Mouse (Mus musculus) stomach, embryonic 16.5 days (tissue): ENCODE measurements around the gene Olfr504. TPM values are rescaled to one million over a fixed set of nuclear protein-coding genes. Genes with fewer than 3 reads are reported as not detected.
"Not testable (repeated sequence)": the region's sequence is repeated elsewhere in the genome, so short reads cannot be mapped to it uniquely, and the experiment has no call there.

Experiments used
- ATAC-seq: fragments of 200-750 bp; cut with Nextera tagmentation; 2 replicates; pipeline ENCODE4 v1.8.0; 2017; ENCODE audit warnings: moderate number of reproducible peaks, moderate TSS enrichment; ENCODE audit not compliant: insufficient read depth, low FRiP score
- H3K27ac ChIP-seq: fragments of 300-500 bp; sonication (generic); 2 replicates; pipeline ENCODE4 v1.5.1; 2014; ENCODE audit warnings: low read length
- H3K27me3 ChIP-seq: fragments of 300-500 bp; sonication (generic); 2 replicates; pipeline ENCODE4 v1.6.1; 2014; ENCODE audit warnings: low read length, control low read depth, mixed read lengths; ENCODE audit not compliant: control insufficient read depth, insufficient read depth
- H3K36me3 ChIP-seq: fragments of 300-500 bp; sonication (generic); 2 replicates; pipeline ENCODE4 v1.6.1; 2014; ENCODE audit warnings: low read length; ENCODE audit not compliant: control insufficient read depth, insufficient read depth
- H3K4me1 ChIP-seq: fragments of 300-500 bp; sonication (generic); 2 replicates; pipeline ENCODE4 v1.6.1; 2014; ENCODE audit warnings: low read length, control low read depth, mixed read lengths; ENCODE audit not compliant: control insufficient read depth, insufficient read depth
- H3K4me2 ChIP-seq: fragments of 300-500 bp; sonication (generic); 2 replicates; pipeline ENCODE4 v1.6.1; 2014; ENCODE audit warnings: low read depth, low read length, mixed read lengths
- H3K4me3 ChIP-seq: fragments of 300-500 bp; sonication (generic); replicated peaks from 2 replicates; pipeline ENCODE4 v1.5.1; 2014; ENCODE audit warnings: mild to moderate bottlenecking, low read length
- H3K9ac ChIP-seq: fragments of 300-500 bp; sonication (generic); 2 replicates; pipeline ENCODE4 v1.6.1; 2014; ENCODE audit warnings: low read length
- H3K9me3 ChIP-seq: fragments of 300-500 bp; sonication (generic); replicated peaks from 2 replicates; pipeline ENCODE4 v1.6.1; 2016; ENCODE audit warnings: low read length, control low read depth; ENCODE audit not compliant: control insufficient read depth
- WGBS: fragments of 180-500 bp; shearing (Covaris S2); extraction: QIAGEN DNeasy Blood & Tissue Kit; methylation state at CpG from one replicate; pipeline ENCODE4 v1.1.7; 2014; 5-methylcytosine and 5-hydroxymethylcytosine counted together
- polyA plus RNA-seq: library from polyadenylated mRNA; unstranded; fragments of >200 nt; fragmentation: Nextera tagmentation; extraction: Ambion mirVana; gene quantifications from 2 replicates; pipeline ENCODE4 v1.2.1, GENCODE M21; 2015

Olfr504 gene
- polyA plus RNA-seq = not detected in 2 replicates

DNA sequence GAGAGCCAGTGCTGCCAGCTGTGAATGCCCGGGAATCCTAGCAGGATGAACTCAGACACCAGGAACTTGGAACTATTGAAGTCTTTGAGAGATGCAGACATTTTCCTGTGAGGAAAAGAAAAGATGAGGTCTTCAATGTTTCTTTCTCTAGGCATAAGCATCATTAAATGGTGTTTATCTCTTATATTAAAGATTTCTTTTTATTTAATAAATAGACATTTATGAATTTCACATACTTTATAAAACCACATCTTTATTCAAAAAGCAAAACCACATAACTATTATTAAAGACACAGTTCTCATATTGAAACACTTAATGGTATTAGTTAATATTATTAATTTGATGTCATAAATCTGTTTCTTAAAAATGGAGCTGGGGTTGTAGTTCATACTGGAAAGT lies at the start of gene Olfr504:
Gene Olfr504 (minus strand): TSS at position 101 of the 400 bp plus-strand sequence.
- no peaks in the 10 kb centered on the region for H3K27me3 ChIP-seq
- no peak within 1 kb of the TSS for H3K27ac ChIP-seq
- 85% methylated on average over 1 of the region's 1 CpGs for WGBS
- H3K9ac ChIP-seq = no peak within 1 kb of the TSS
- no peaks in the 10 kb centered on the region for H3K4me1 ChIP-seq
- H3K9me3 ChIP-seq = no peaks in the 10 kb centered on the region
- ATAC-seq = no peak
- H3K4me3 ChIP-seq = no peak within 1 kb of the TSS
- no peak within 1 kb of the TSS for H3K4me2 ChIP-seq
- no peaks in the 10 kb centered on the region for H3K36me3 ChIP-seq

DNA sequence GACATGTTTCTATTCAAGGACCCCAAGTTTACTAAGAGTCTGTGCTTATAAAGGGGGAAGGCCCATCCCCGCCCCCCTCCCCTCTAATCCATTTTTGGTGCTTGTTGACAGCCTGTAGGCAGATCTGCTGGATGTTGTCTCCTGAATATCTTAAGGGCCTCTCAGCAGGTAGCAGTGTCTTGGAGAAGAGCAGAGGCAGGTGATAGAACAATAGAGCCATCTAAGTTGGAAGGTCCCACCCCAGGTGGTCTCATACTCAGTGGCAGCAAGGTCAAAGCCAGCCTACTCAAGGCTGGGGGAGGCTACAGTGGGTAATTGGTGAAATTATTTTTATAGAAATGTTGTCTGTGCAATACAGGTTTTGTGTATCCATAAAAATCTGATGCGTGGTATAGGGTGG lies 48.5 kb upstream of the Olfr504 start:
- Histone ChIP-seq H3K27ac (no peak overlapping the region), H3K9ac (no peak overlapping the region), H3K9me3 (no peaks in the 10 kb centered on the region), H3K4me3 (no peak overlapping the region), H3K4me1 (no peaks in the 10 kb centered on the region), H3K36me3 (no peaks in the 10 kb centered on the region), H3K27me3 (no peaks in the 10 kb centered on the region), H3K4me2 (no peak overlapping the region)
- ATAC-seq = no peak
- 89% methylated on average over 2 of the region's 2 CpGs for WGBS

DNA sequence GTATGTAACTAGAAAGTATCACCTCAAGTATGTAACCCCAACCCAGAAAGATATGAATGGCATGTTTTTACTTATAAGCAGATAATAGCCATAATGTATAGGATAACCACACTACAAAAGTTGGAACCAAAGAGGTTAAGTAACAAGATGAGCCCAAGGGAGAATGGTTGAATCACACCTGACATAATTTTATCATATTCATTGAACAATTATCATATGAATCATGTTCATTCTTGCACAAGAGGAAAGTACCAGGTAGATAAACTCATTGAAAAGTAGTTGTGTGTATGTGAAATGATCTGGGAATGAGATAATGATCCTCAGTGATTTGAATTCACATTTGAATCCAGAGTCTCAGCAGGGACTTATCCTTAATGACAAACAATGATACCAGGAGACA lies 44.9 kb upstream of the Olfr504 start, which contains the start of gene Olfr506:
Gene Olfr506 (plus strand): TSS at position 301 of the 400 bp plus-strand sequence.
- Histone ChIP-seq H3K27me3 (no peaks in the 10 kb centered on the region), H3K27ac (no peak within 1 kb of the TSS), H3K4me3 (no peak within 1 kb of the TSS), H3K36me3 (no peaks in the 10 kb centered on the region), H3K4me1 (no peaks in the 10 kb centered on the region), H3K4me2 (no peak within 1 kb of the TSS), H3K9me3 (no peaks in the 10 kb centered on the region), H3K9ac (no peak within 1 kb of the TSS)
- ATAC-seq = no peak

DNA sequence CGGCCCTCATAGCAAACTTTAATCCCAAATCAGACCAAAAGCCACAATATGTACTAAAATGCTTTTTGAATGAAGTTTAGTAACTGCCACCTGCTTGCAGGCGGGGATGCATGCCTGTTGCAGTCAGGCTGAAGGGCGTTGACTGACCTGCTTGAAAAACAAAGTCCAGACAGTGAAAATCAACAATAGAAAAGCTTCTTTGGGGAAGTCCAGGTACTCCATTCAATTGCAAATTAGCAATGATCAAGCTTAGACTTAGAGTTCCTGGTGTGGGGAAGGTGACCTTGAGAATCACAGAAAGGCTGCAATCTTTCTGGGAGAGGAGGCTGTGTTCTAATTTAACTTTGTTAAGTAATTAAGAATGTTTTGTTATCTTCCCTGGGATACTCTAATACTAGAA lies 36.3 kb upstream of the Olfr504 start:
- not testable (repeated sequence) for H3K27me3 ChIP-seq, H3K9me3 ChIP-seq, H3K27ac ChIP-seq, H3K4me1 ChIP-seq, H3K4me3 ChIP-seq, H3K9ac ChIP-seq, H3K36me3 ChIP-seq, ATAC-seq, H3K4me2 ChIP-seq
- WGBS = 75% methylated on average over 3 of the region's 3 CpGs

DNA sequence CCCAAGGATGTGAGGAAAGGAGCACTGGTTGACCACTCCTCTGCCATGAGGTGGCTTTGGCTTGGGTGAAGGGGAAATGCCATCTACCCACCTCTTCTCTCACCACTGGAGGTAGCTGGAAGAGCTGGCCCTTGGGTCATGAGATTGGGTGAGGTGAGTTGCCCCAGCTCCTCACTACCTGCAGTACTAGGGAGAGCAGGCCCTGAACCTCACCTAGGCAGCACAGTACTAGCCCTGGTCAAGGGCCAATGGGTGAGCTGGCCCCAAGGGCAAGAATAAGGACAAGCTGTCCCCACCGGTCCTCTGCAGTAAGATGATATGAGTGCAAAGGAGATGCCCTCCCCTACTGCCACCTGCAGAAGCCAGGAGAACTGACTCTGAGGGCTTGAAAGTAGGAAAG lies 24.2 kb upstream of the Olfr504 start:
- no peaks in the 10 kb centered on the region for H3K4me1 ChIP-seq
- no peaks in the 10 kb centered on the region for H3K27me3 ChIP-seq
- no peak overlapping the region for H3K9ac ChIP-seq
- no peaks in the 10 kb centered on the region for H3K9me3 ChIP-seq
- H3K4me2 ChIP-seq = no peak overlapping the region
- H3K36me3 ChIP-seq = no peaks in the 10 kb centered on the region
- H3K27ac ChIP-seq = no peak overlapping the region
- ATAC-seq = no peak; the same call in 1 of the 2 replicates
- H3K4me3 ChIP-seq = no peak overlapping the region
- WGBS = 100% methylated on average over 1 of the region's 1 CpGs

DNA sequence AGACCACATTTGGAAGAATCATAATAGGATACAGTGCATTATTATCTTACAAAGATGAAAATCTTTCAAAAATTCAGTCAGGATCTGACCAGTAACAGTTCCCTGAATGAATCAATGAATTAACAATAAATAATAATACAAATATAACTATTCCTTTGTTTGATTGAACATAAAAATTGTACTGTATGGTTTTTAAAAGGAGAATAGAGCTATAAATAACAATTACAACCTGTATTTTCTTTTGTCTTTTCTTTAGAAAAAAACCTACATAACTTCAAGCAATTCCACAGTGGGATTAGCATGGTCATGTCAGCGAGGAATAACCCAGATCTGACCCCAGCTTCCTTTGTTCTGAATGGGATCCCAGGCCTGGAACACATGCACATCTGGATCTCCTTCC lies 21.4 kb downstream of the Olfr504 start, which contains the start of gene Olfr503:
Gene Olfr503 (plus strand): TSS at position 301 of the 400 bp plus-strand sequence.
- not testable (repeated sequence) for H3K27ac ChIP-seq, H3K4me1 ChIP-seq, H3K4me2 ChIP-seq, ATAC-seq, H3K36me3 ChIP-seq, H3K4me3 ChIP-seq, H3K27me3 ChIP-seq, H3K9ac ChIP-seq, H3K9me3 ChIP-seq
- WGBS = 48% methylated on average over 1 of the region's 1 CpGs

DNA sequence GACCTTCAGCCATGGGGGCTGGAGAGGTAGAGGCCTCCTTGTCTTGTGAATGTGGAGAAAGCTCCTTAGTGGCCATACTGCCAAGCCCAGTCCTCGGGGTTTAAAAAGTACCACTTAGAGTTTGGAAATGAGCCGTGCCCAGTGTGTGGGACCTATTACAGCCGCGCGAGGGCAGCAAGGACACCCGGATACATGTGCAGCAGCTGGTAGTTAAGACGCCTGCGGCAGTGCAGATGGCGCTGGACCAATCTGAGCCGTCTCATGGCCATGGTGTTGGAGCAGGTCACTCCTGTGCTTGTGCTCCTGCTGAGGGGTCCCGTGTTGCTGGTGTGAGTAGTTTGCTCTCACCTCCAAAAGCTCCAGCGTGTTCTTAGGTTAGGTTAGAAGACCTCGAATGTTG lies 23.2 kb downstream of the Olfr504 start:
- H3K27me3 ChIP-seq = no peaks in the 10 kb centered on the region
- H3K9ac ChIP-seq = no peak overlapping the region
- H3K4me3 ChIP-seq = no peak overlapping the region
- no peak overlapping the region for H3K27ac ChIP-seq
- WGBS = 84% methylated on average over 13 of the region's 13 CpGs
- H3K9me3 ChIP-seq = no peaks in the 10 kb centered on the region
- no peaks in the 10 kb centered on the region for H3K4me1 ChIP-seq
- no peak for ATAC-seq
- no peak overlapping the region for H3K4me2 ChIP-seq
- no peaks in the 10 kb centered on the region for H3K36me3 ChIP-seq

DNA sequence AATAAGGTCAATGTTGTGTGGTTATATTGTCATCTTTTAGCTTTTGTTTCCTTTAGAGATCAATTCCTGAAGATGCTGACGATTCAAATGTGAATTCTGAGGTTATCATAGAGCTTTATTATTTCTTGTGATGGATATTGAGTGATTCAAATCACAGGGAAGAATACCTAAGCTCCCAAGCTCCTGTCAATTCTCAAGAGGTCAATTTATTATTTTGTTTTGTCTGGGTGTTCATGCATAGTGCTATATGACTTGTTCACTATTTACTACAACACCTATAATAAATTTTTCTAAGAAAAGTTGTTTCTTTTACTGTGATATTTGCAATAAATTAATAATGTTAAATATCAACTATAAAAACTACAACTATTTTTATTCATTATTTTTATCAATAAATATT lies 40.6 kb downstream of the Olfr504 start, which contains the start of gene Olfr502:
Gene Olfr502 (minus strand): TSS at position 101 of the 400 bp plus-strand sequence.
- Histone ChIP-seq H3K36me3 (no peaks in the 10 kb centered on the region), H3K4me2 (no peak within 1 kb of the TSS), H3K27ac (no peak within 1 kb of the TSS), H3K4me1 (no peaks in the 10 kb centered on the region), H3K9ac (no peak within 1 kb of the TSS), H3K9me3 (no peaks in the 10 kb centered on the region), H3K27me3 (no peaks in the 10 kb centered on the region), H3K4me3 (no peak within 1 kb of the TSS)
- 69% methylated on average over 1 of the region's 1 CpGs for WGBS
- no peak for ATAC-seq
